Comparison of ENCODE assay signal across 11 mouse cellular contexts in the genomic region with DNA sequence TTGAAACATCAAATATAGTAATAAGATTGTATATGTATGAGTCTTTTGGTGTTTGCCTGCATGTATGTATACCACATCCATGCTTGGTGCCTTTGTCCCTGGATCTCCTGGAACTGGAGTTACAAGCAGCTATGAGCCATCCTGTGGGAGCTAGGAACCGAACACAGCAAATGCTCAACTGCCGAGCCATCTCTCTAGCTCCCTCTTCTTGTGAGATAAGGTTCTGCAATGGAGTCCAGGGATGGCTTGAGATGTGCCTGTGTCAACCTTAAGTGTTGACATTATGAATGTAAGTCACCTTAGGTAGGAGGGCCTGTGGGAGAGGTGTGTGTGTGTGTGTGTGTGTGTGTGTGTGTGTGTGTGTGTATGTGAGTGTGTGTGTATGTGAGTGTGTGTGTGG. TPM values are rescaled to one million over a fixed set of nuclear protein-coding genes. Genes with fewer than 3 reads are reported as not detected.
DNase-seq lines count a peak whose midpoint lies in the region; ATAC-seq and TF ChIP-seq lines count a peak whose summit lies in the region.
"Had no signal": no experiment of that assay in that cellular context is flagged by ENCODE, and none has a peak within 500 bp of the region (broad histone marks: within the 10 kb centered on the region; RNA-seq: fewer than 3 reads in every experiment).

No protein-coding gene starts in this region.

- no peak overlapping the region for H3K27ac ChIP-seq in intestine, postnatal 0 days (ENCODE audit: low read depth, low read length)
- H3K27ac ChIP-seq in intestine, embryonic 15.5 days: no peak overlapping the region
- no peak overlapping the region for H3K27ac ChIP-seq in MEL (ENCODE audit: control insufficient read depth, low read depth, low read length)
- peak overlapping the region; percentile 55 for H3K27ac ChIP-seq in liver, embryonic 13.5 days
- H3K27ac ChIP-seq: embryonic facial prominence, embryonic 15.5 days; limb, embryonic 15.5 days had no signal

- H3K4me1 ChIP-seq in intestine, postnatal 0 days (replicated peaks; ENCODE audit: control insufficient read depth, insufficient read depth, low read length): peaks cover 9% of the 10 kb centered on the region
- peaks cover 12% of the 10 kb centered on the region; the same call in 1 of the 2 replicates for H3K4me1 ChIP-seq in intestine, embryonic 15.5 days (replicated peaks)
- H3K4me1 ChIP-seq in MEL (ENCODE audit: control insufficient read depth in 1 of 2, insufficient read depth in 2 of 2, low read length in 2 of 2): peaks cover 16 to 49% of the 10 kb centered on the region in 2 experiments
- H3K4me1 ChIP-seq in liver, embryonic 13.5 days (replicated peaks): peaks cover 64% of the 10 kb centered on the region

- H3K9ac ChIP-seq in intestine, postnatal 0 days (ENCODE audit: low read depth, low read length): no peak overlapping the region
- H3K9ac ChIP-seq in intestine, embryonic 15.5 days: no peak overlapping the region
- H3K9ac ChIP-seq in MEL (ENCODE audit: control insufficient read depth, low read depth, low read length, poor library complexity, severe bottlenecking): no peak overlapping the region
- no peak overlapping the region for H3K9ac ChIP-seq in liver, embryonic 13.5 days
- H3K9ac ChIP-seq: embryonic facial prominence, embryonic 15.5 days; limb, embryonic 15.5 days had no signal

- peak; percentile 66 for TF ChIP-seq CTCF in intestine, postnatal 0 days (IDR thresholded peaks at IDR 0.05; ENCODE audit: low read depth)
- TF ChIP-seq CTCF in MEL (IDR thresholded peaks at IDR 0.05 in 2 of 3, conservative IDR thresholded peaks at IDR 0.05 in 1 of 3; ENCODE audit: control insufficient read depth in 1 of 3, insufficient read depth in 1 of 3, low read depth in 2 of 3, low read length in 3 of 3, poor library complexity in 1 of 3, severe bottlenecking in 1 of 3): peak; percentile 48 to 81 (median 69)

- peak; percentile 34 for TF ChIP-seq RAD21 in MEL (IDR thresholded peaks at IDR 0.05; ENCODE audit: low read depth, low read length)

- H3K4me2 ChIP-seq in intestine, postnatal 0 days (replicated peaks; ENCODE audit: low read depth): no peak overlapping the region
- H3K4me2 ChIP-seq in intestine, embryonic 15.5 days (replicated peaks): no peak overlapping the region
- H3K4me2 ChIP-seq in liver, embryonic 13.5 days: no peak overlapping the region
- H3K4me2 ChIP-seq: embryonic facial prominence, embryonic 15.5 days; limb, embryonic 15.5 days had no signal

- peak; percentile 59 for DNase-seq in A20 (ENCODE audit: low read depth, low spot score)
- DNase-seq in MEL (ENCODE audit: low read depth, low spot score): peak; percentile 81
- DNase-seq in liver, embryonic 13.5 days: no peak
- no peak for DNase-seq in right cerebral cortex, adult 2 months (ENCODE audit: low spot score in 2 of 2)
- no peak for DNase-seq in kidney, adult 8-10 months
- DNase-seq in cerebellum, adult 11-12 months: no peak

- 0 out of 2 replicates have a peak, but pooled peaks cover 7% of the 10 kb centered on the region for H3K36me3 ChIP-seq in intestine, postnatal 0 days (ENCODE audit: control insufficient read depth, insufficient read depth)
- peaks cover 13% of the 10 kb centered on the region for H3K36me3 ChIP-seq in intestine, embryonic 15.5 days
- H3K36me3 ChIP-seq in MEL (ENCODE audit: control insufficient read depth in 1 of 2, insufficient read depth in 2 of 2, low read length in 2 of 2): peaks cover 0 to 37% of the 10 kb centered on the region in 2 experiments; a peak in 2 of 4 replicates
- H3K36me3 ChIP-seq in liver, embryonic 13.5 days: peaks cover 28% of the 10 kb centered on the region

- no peaks in the 10 kb centered on the region for H3K9me3 ChIP-seq in intestine, postnatal 0 days (ENCODE audit: control insufficient read depth)
- H3K9me3 ChIP-seq in intestine, embryonic 15.5 days: no peaks in the 10 kb centered on the region
- no peaks in the 10 kb centered on the region for H3K9me3 ChIP-seq in MEL (replicated peaks; ENCODE audit: insufficient read depth, low read length)
- H3K9me3 ChIP-seq in liver, embryonic 13.5 days (replicated peaks): no peaks in the 10 kb centered on the region
- H3K9me3 ChIP-seq: embryonic facial prominence, embryonic 15.5 days; limb, embryonic 15.5 days had no signal

- 55% methylated on average over 2 of the region's 2 CpGs for WGBS in intestine, postnatal 0 days
- WGBS in intestine, embryonic 15.5 days: 57% methylated on average over 2 of the region's 2 CpGs
- 39% methylated on average over 2 of the region's 2 CpGs for WGBS in liver, embryonic 13.5 days (ENCODE audit: insufficient replicate concordance)

- no peak for TF ChIP-seq POLR2A in MEL (IDR thresholded peaks at IDR 0.05; ENCODE audit: control insufficient read depth in 1 of 2, insufficient read depth in 1 of 2, low read depth in 1 of 2, low read length in 2 of 2, poor library complexity in 1 of 2)

- no peak overlapping the region for H3K4me3 ChIP-seq in intestine, postnatal 0 days (ENCODE audit: low read depth, low read length)
- H3K4me3 ChIP-seq in intestine, embryonic 15.5 days (replicated peaks): no peak overlapping the region
- H3K4me3 ChIP-seq in MEL (ENCODE audit: control insufficient read depth in 1 of 2, insufficient read depth in 1 of 2, low read depth in 2 of 2, low read length in 2 of 2): no peak overlapping the region
- no peak overlapping the region for H3K4me3 ChIP-seq in liver, embryonic 13.5 days (replicated peaks)
- H3K4me3 ChIP-seq: embryonic facial prominence, embryonic 15.5 days; limb, embryonic 15.5 days had no signal

- ATAC-seq in intestine, postnatal 0 days: no peak
- no peak for ATAC-seq in intestine, embryonic 15.5 days
- ATAC-seq in liver, embryonic 13.5 days (ENCODE audit: low read depth): no peak
- ATAC-seq: midbrain, embryonic 16.5 days had no signal

- H3K27me3 ChIP-seq in intestine, postnatal 0 days (replicated peaks; ENCODE audit: control insufficient read depth, insufficient read depth, low read length): no peaks in the 10 kb centered on the region
- H3K27me3 ChIP-seq in intestine, embryonic 15.5 days (replicated peaks): no peaks in the 10 kb centered on the region
- no peaks in the 10 kb centered on the region for H3K27me3 ChIP-seq in MEL (ENCODE audit: control insufficient read depth in 1 of 2, insufficient read depth in 2 of 2, low read length in 2 of 2)
- H3K27me3 ChIP-seq in liver, embryonic 13.5 days: no peaks in the 10 kb centered on the region
- H3K27me3 ChIP-seq: embryonic facial prominence, embryonic 15.5 days; limb, embryonic 15.5 days had no signal

- TF ChIP-seq EP300 in MEL (IDR thresholded peaks at IDR 0.05; ENCODE audit: low read depth in 1 of 2, low read length in 2 of 2): no peak

- peaks cover 7% of the 10 kb centered on the region; the same call in 1 of the 2 replicates for H3K79me2 ChIP-seq in MEL (ENCODE audit: control insufficient read depth, insufficient read depth, low read length, poor library complexity)

TF ChIP-seq in MEL, 35 proteins besides CTCF, POLR2A, EP300 and RAD21:
- TF ChIP-seq POLR2AphosphoS5 (IDR thresholded peaks at IDR 0.05; ENCODE audit: borderline replicate concordance, low read depth, low read length) (no peak), SIN3A (IDR thresholded peaks at IDR 0.05; ENCODE audit: low read length) (0 out of 2 replicates have a peak, but pooled peaks have one; percentile 28), SMC3 (IDR thresholded peaks at IDR 0.05; ENCODE audit: low read depth, low read length) (peak; percentile 43), GABPA (IDR thresholded peaks at IDR 0.05; ENCODE audit: low read depth, low read length) (no peak)

RNA-seq across cellular contexts. Expression of a gene that starts 6.8 kb away (rescaled TPM):
- 1,746 and 1,835 TPM in 2 replicates for polyA plus RNA-seq in intestine, postnatal 0 days (2015; fragmentation: Nextera tagmentation; extraction: Ambion mirVana)
- 1,295 and 1,316 TPM in 2 replicates for polyA plus RNA-seq in intestine, embryonic 15.5 days (2015; fragmentation: Nextera tagmentation; extraction: Ambion mirVana)
- 492 and 730 TPM in 2 replicates for total RNA-seq in MEL (2012; rRNA removed)
- 100 to 1,000 TPM in 1 of 2 experiments, not detected in 1; 566 TPM for polyA plus RNA-seq in MEL (2012; ENCODE audit: insufficient read depth in 1 of 2, insufficient read length in 2 of 2, low read depth in 1 of 2, low replicate concordance in 2 of 2, missing spikeins in 1 of 2)
- polyA plus RNA-seq in liver, embryonic 13.5 days (2015; fragmentation: Nextera tagmentation; extraction: Ambion mirVana): 1,559 and 1,572 TPM in 2 replicates

RNA-seq across cellular contexts. Expression of a gene that starts 8.7 kb away (rescaled TPM):
- 119 and 120 TPM in 2 replicates for polyA plus RNA-seq in intestine, postnatal 0 days (2015; fragmentation: Nextera tagmentation; extraction: Ambion mirVana)
- 138 and 154 TPM in 2 replicates for polyA plus RNA-seq in intestine, embryonic 15.5 days (2015; fragmentation: Nextera tagmentation; extraction: Ambion mirVana)
- 110 and 115 TPM in 2 replicates for total RNA-seq in MEL (2012; rRNA removed)
- 100 to 1,000 TPM in 1 of 2 experiments, not detected in 1; 246 TPM for polyA plus RNA-seq in MEL (2012; ENCODE audit: insufficient read depth in 1 of 2, insufficient read length in 2 of 2, low read depth in 1 of 2, low replicate concordance in 2 of 2, missing spikeins in 1 of 2)
- polyA plus RNA-seq in liver, embryonic 13.5 days (2015; fragmentation: Nextera tagmentation; extraction: Ambion mirVana): 125 and 148 TPM in 2 replicates

RNA-seq across cellular contexts. Expression of a gene that starts 16.4 kb away (rescaled TPM):
- 17.2 and 18.0 TPM in 2 replicates for polyA plus RNA-seq in intestine, postnatal 0 days (2015; fragmentation: Nextera tagmentation; extraction: Ambion mirVana)
- 10.8 and 11.2 TPM in 2 replicates for polyA plus RNA-seq in intestine, embryonic 15.5 days (2015; fragmentation: Nextera tagmentation; extraction: Ambion mirVana)
- 9.6 and 38.3 TPM in 2 replicates for total RNA-seq in MEL (2012; rRNA removed)
- 10 to 100 TPM in 1 of 2 experiments, not detected in 1; 27.5 TPM for polyA plus RNA-seq in MEL (2012; ENCODE audit: insufficient read depth in 1 of 2, insufficient read length in 2 of 2, low read depth in 1 of 2, low replicate concordance in 2 of 2, missing spikeins in 1 of 2)
- 7.0 TPM in 2 replicates for polyA plus RNA-seq in liver, embryonic 13.5 days (2015; fragmentation: Nextera tagmentation; extraction: Ambion mirVana)

RNA-seq across cellular contexts. Expression of a gene that starts 37.2 kb away (rescaled TPM):
- polyA plus RNA-seq in intestine, postnatal 0 days (2015; fragmentation: Nextera tagmentation; extraction: Ambion mirVana): 4.7 and 5.2 TPM in 2 replicates
- polyA plus RNA-seq in intestine, embryonic 15.5 days (2015; fragmentation: Nextera tagmentation; extraction: Ambion mirVana): 1.1 TPM in 2 replicates
- not detected in 2 replicates for total RNA-seq in MEL (2012; rRNA removed)
- under 1 TPM in 1 of 2 experiments, not detected in 1; 0.06 TPM for polyA plus RNA-seq in MEL (2012; ENCODE audit: insufficient read depth in 1 of 2, insufficient read length in 2 of 2, low read depth in 1 of 2, low replicate concordance in 2 of 2, missing spikeins in 1 of 2)
- polyA plus RNA-seq in liver, embryonic 13.5 days (2015; fragmentation: Nextera tagmentation; extraction: Ambion mirVana): 0.67 and 0.68 TPM in 2 replicates

Comparison
In these comparisons a context has a peak if more than half of its experiments do, and no peak if none do; other contexts are left out.
1. DNase-seq: peak in A20 (single experiment) and MEL (single experiment); none in liver, embryonic 13.5 days (single experiment), right cerebral cortex, adult 2 months (0 of 2), kidney, adult 8-10 months (0 of 2) and cerebellum, adult 11-12 months (single experiment).